Mouse (Mus musculus) E14TG2a.4 (cell line): Measurements from ENCODE around the gene AC161166.1.
"Not testable (repeated sequence)": the region's sequence is repeated elsewhere in the genome, so short reads cannot be mapped to it uniquely, and the experiment has no call there.

Experiments used
- H3K27me3 ChIP-seq: 2 replicates; pipeline ENCODE4 v1.6.1; 2014; ENCODE audit warnings: low read length, control low read depth; ENCODE audit not compliant: insufficient read depth
- H3K36me3 ChIP-seq: 2 replicates; pipeline ENCODE4 v1.6.1; 2014; ENCODE audit warnings: low read length, control low read depth; ENCODE audit not compliant: insufficient read depth
- H3K4me1 ChIP-seq: replicated peaks from 2 replicates; pipeline ENCODE4 v1.6.1; 2014; ENCODE audit warnings: low read depth, low read length, control low read depth
- H3K4me3 ChIP-seq: replicated peaks from 2 replicates; pipeline ENCODE4 v1.5.1; 2014; ENCODE audit warnings: mild to moderate bottlenecking, low read length
- H3K9me3 ChIP-seq: 2 replicates; pipeline ENCODE4 v1.6.1; 2014; ENCODE audit warnings: low read length, control low read depth
- CTCF ChIP-seq: conservative IDR thresholded peaks from 2 replicates; pipeline ENCODE4 v1.5.1; 2014; ENCODE audit warnings: low read length
- NANOG ChIP-seq: IDR thresholded peaks from 2 replicates; pipeline ENCODE4 v1.6.1; 2014; ENCODE audit warnings: borderline replicate concordance, low read length, mixed read lengths
- POU5F1 ChIP-seq: IDR thresholded peaks from 2 replicates; pipeline ENCODE4 v1.6.1; 2014; ENCODE audit warnings: low read length, borderline replicate concordance

Gene AC161166.1

GRCm38 (mm10) chr7:24485481-24485880, 26.8 kb downstream of the AC161166.1 start:
- no peak for TF ChIP-seq POU5F1
- TF ChIP-seq NANOG, result no peak
- TF ChIP-seq CTCF, result no peak
- Histone ChIP-seq H3K9me3 (no peaks in the 10 kb centered on the region), H3K27me3 (peaks cover 57% of the 10 kb centered on the region), H3K4me3 (no peak overlapping the region), H3K36me3 (no peaks in the 10 kb centered on the region), H3K4me1 (peaks cover 69% of the 10 kb centered on the region)

GRCm38 (mm10) chr7:24483291-24483690, 29.0 kb downstream of the AC161166.1 start:
- H3K4me3 ChIP-seq, H3K9me3 ChIP-seq, H3K36me3 ChIP-seq: not testable (repeated sequence)
- H3K27me3 ChIP-seq, result peaks cover 79% of the 10 kb centered on the region
- H3K4me1 ChIP-seq, result peaks cover 61% of the 10 kb centered on the region

GRCm38 (mm10) chr7:24482208-24483020, 29.8 kb downstream of the AC161166.1 start:
- Histone ChIP-seq H3K9me3 (peaks cover 6% of the 10 kb centered on the region), H3K4me1 (peaks cover 54% of the 10 kb centered on the region)

GRCm38 (mm10) chr7:24481474-24482207, 30.6 kb downstream of the AC161166.1 start, which contains the start of gene Cadm4:
Gene Cadm4 (plus strand): TSS chr7:24482023.
- peaks cover 86% of the 10 kb centered on the region for H3K27me3 ChIP-seq
- TF ChIP-seq POU5F1 (no peak), CTCF (no peak), NANOG (no peak)
- H3K4me3 ChIP-seq, result peak within 1 kb of the TSS; percentile 88
- peaks cover 6% of the 10 kb centered on the region for H3K9me3 ChIP-seq
- H3K36me3 ChIP-seq, result no peaks in the 10 kb centered on the region
- peaks cover 50% of the 10 kb centered on the region for H3K4me1 ChIP-seq

More at GRCm38 (mm10) chr7:24482208-24483020, 29.8 kb downstream of the AC161166.1 start:
- Histone ChIP-seq H3K27me3 (peaks cover 86% of the 10 kb centered on the region), H3K4me3 (peak overlapping the region; percentile 88), H3K36me3 (no peaks in the 10 kb centered on the region)
- TF ChIP-seq POU5F1, result no peak
- no peak for TF ChIP-seq NANOG
- no peak for TF ChIP-seq CTCF

- H3K4me3 ChIP-seq, result peak overlapping the region; percentile 88
- H3K9me3 ChIP-seq, result peaks cover 6% of the 10 kb centered on the region
- H3K27me3 ChIP-seq, result peaks cover 80% of the 10 kb centered on the region
- TF ChIP-seq CTCF (no peak), POU5F1 (no peak), NANOG (no peak)
- H3K36me3 ChIP-seq, result peaks cover 5% of the 10 kb centered on the region; the same call in 1 of the 2 replicates
- peaks cover 49% of the 10 kb centered on the region for H3K4me1 ChIP-seq
Measured at GRCm38 (mm10) chr7:24480986-24481473, 31.2 kb downstream of the AC161166.1 start.

GRCm38 (mm10) chr7:24480121-24480941, 31.9 kb downstream of the AC161166.1 start:
- H3K27me3 ChIP-seq, result peaks cover 73% of the 10 kb centered on the region
- TF ChIP-seq POU5F1 (no peak), CTCF (no peak), NANOG (no peak)
- peaks cover 46% of the 10 kb centered on the region for H3K4me1 ChIP-seq
- H3K36me3 ChIP-seq, result peaks cover 11% of the 10 kb centered on the region
- H3K9me3 ChIP-seq, result peaks cover 6% of the 10 kb centered on the region
- H3K4me3 ChIP-seq, result peak overlapping the region; percentile 88

- TF ChIP-seq CTCF, result no peak
- no peak for TF ChIP-seq NANOG
- no peak for TF ChIP-seq POU5F1
- H3K36me3 ChIP-seq, result peaks cover 17% of the 10 kb centered on the region
- peaks cover 50% of the 10 kb centered on the region for H3K4me1 ChIP-seq
- H3K27me3 ChIP-seq, result peaks cover 69% of the 10 kb centered on the region
- peaks cover 6% of the 10 kb centered on the region for H3K9me3 ChIP-seq
- H3K4me3 ChIP-seq, result no peak overlapping the region
Measured at GRCm38 (mm10) chr7:24479685-24480084, 32.6 kb downstream of the AC161166.1 start.

- Histone ChIP-seq H3K9me3 (peaks cover 6% of the 10 kb centered on the region), H3K4me1 (peaks cover 53% of the 10 kb centered on the region), H3K27me3 (peaks cover 61% of the 10 kb centered on the region), H3K36me3 (peaks cover 23% of the 10 kb centered on the region), H3K4me3 (no peak overlapping the region)
- TF ChIP-seq POU5F1 (no peak), CTCF (no peak), NANOG (no peak)
Measured at GRCm38 (mm10) chr7:24478911-24479310, 33.3 kb downstream of the AC161166.1 start.
